Mouse (Mus musculus): ENCODE data around the gene Inhbe. TPM values are rescaled to one million over a fixed set of nuclear protein-coding genes. Genes with fewer than 3 reads are reported as not detected.

Inhbe gene
- total RNA-seq, 2 experiments from 2014 or later = 0.04 TPM; not detected in 1

Other genes with a start within 250 kb of the Inhbe start
- 39.9 and 42.3 TPM in 2 replicates for gene Os9, start 233.3 kb downstream of the Inhbe start, total RNA-seq (2015)
- 170 and 195 TPM in 2 replicates for gene Os9, start 233.3 kb downstream of the Inhbe start, total RNA-seq (2017)
- gene B4galnt1, start 189.2 kb downstream of the Inhbe start, total RNA-seq (2015) = 113 TPM in 2 replicates
- 67.7 and 75.5 TPM in 2 replicates for gene B4galnt1, start 189.2 kb downstream of the Inhbe start, total RNA-seq (2017)
- gene Slc26a10, start 173.8 kb downstream of the Inhbe start, total RNA-seq (2015) = 0.91 TPM in 1 of 2 replicates, not detected in the other
- gene Slc26a10, start 173.8 kb downstream of the Inhbe start, total RNA-seq (2017) = 0.22 and 0.53 TPM in 2 replicates
- 0.16 TPM in 1 of 2 replicates, not detected in the other for gene Arhgef25, start 164.3 kb downstream of the Inhbe start, total RNA-seq (2015)
- 0.41 and 1.0 TPM in 2 replicates for gene Arhgef25, start 164.3 kb downstream of the Inhbe start, total RNA-seq (2017)
- 8.2 and 9.2 TPM in 2 replicates for gene Dtx3, start 158.7 kb downstream of the Inhbe start, total RNA-seq (2015)
- gene Dtx3, start 158.7 kb downstream of the Inhbe start, total RNA-seq (2017) = 4.5 and 9.1 TPM in 2 replicates
- 9.6 and 12.0 TPM in 2 replicates for gene Pip4k2c, start 142.8 kb downstream of the Inhbe start, total RNA-seq (2015)
- gene Pip4k2c, start 142.8 kb downstream of the Inhbe start, total RNA-seq (2017) = 13.2 and 17.8 TPM in 2 replicates
- 0.85 and 0.93 TPM in 2 replicates for gene Kif5a, start 91.1 kb downstream of the Inhbe start, total RNA-seq (2015)
- gene Kif5a, start 91.1 kb downstream of the Inhbe start, total RNA-seq (2017) = 0.70 and 0.94 TPM in 2 replicates
- gene Dctn2, start 88.0 kb downstream of the Inhbe start, total RNA-seq (2015) = 78.9 and 82.6 TPM in 2 replicates
- 90.1 and 96.4 TPM in 2 replicates for gene Dctn2, start 88.0 kb downstream of the Inhbe start, total RNA-seq (2017)
- gene Mbd6, start 65.4 kb downstream of the Inhbe start, total RNA-seq (2015) = 40.4 and 48.4 TPM in 2 replicates
- 5.6 and 8.9 TPM in 2 replicates for gene Mbd6, start 65.4 kb downstream of the Inhbe start, total RNA-seq (2017)
- 38.4 and 47.8 TPM in 2 replicates for gene Mars, start 42.6 kb downstream of the Inhbe start, total RNA-seq (2015)
- 80.3 and 95.2 TPM in 2 replicates for gene Mars, start 42.6 kb downstream of the Inhbe start, total RNA-seq (2017)
- gene Arhgap9, start 32.4 kb downstream of the Inhbe start, total RNA-seq (2015) = 135 and 138 TPM in 2 replicates
- 96.8 and 108 TPM in 2 replicates for gene Arhgap9, start 32.4 kb downstream of the Inhbe start, total RNA-seq (2017)
- gene Gli1, start 12.4 kb downstream of the Inhbe start, total RNA-seq (2015) = not detected in 2 replicates
- not detected in 2 replicates for gene Gli1, start 12.4 kb downstream of the Inhbe start, total RNA-seq (2017)
- not detected in 2 replicates for gene Inhbc, start 16.0 kb upstream of the Inhbe start, total RNA-seq (2015)
- not detected in 2 replicates for gene Inhbc, start 16.0 kb upstream of the Inhbe start, total RNA-seq (2017)
- 87.2 and 101 TPM in 2 replicates for gene R3hdm2, start 25.9 kb upstream of the Inhbe start, total RNA-seq (2015)
- 30.6 and 41.3 TPM in 2 replicates for gene R3hdm2, start 25.9 kb upstream of the Inhbe start, total RNA-seq (2017)
- gene Stac3, start 147.3 kb upstream of the Inhbe start, total RNA-seq (2015) = 1.2 TPM in 1 of 2 replicates, not detected in the other
- 0.40 TPM in 1 of 2 replicates, not detected in the other for gene Stac3, start 147.3 kb upstream of the Inhbe start, total RNA-seq (2017)
- gene Ndufa4l2, start 160.6 kb upstream of the Inhbe start, total RNA-seq (2015) = not detected in 2 replicates
- gene Ndufa4l2, start 160.6 kb upstream of the Inhbe start, total RNA-seq (2017) = not detected in 2 replicates
- gene Shmt2, start 168.0 kb upstream of the Inhbe start, total RNA-seq (2015) = 31.3 and 31.9 TPM in 2 replicates
- 27.8 and 33.1 TPM in 2 replicates for gene Shmt2, start 168.0 kb upstream of the Inhbe start, total RNA-seq (2017)
- not detected in 2 replicates for gene Nxph4, start 180.1 kb upstream of the Inhbe start, total RNA-seq (2015)
- not detected in 2 replicates for gene Nxph4, start 180.1 kb upstream of the Inhbe start, total RNA-seq (2017)